35 mouse cellular contexts compared by ENCODE assay signal in the genomic region with DNA sequence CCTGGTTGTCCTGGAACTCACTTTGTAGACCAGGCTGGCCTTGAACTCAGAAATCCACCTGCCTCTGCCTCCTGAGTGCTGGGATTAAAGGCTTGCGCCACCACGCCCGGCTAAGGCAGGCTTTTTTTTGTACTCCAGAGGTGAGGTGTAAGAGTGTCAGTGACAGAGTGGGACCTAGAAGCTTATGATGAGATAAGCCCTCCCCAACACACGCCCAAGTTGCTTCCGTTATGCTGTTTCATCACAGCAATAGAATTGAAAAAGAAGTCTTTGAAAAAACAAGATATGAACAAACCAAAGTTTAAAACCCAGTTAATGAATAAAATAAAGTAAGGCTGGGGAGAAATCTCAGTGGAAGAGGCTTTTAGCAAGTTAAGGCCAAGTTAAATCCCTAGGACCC.
"Had no signal": no experiment of that assay in that cellular context is flagged by ENCODE, and none has a peak within 500 bp of the region (broad histone marks: within the 10 kb centered on the region; RNA-seq: fewer than 3 reads in every experiment).

No protein-coding gene starts in this region.

- H3K4me1 ChIP-seq: heart, embryonic 10.5 days; heart, embryonic 12.5 days; heart, embryonic 13.5 days; heart, embryonic 15.5 days; hindbrain, embryonic 10.5 days; hindbrain, embryonic 12.5 days; hindbrain, embryonic 13.5 days; hindbrain, embryonic 15.5 days; intestine, embryonic 15.5 days; kidney, embryonic 15.5 days had no signal

- DNase-seq: heart, postnatal 10 days; heart, postnatal 14 days; heart, postnatal 36 days; heart, postnatal 4 days; kidney, adult 11 months; kidney, adult 18-20 months; kidney, adult 2 months; kidney, adult 8-10 months; kidney, adult 9 months; kidney, postnatal 10 days; kidney, postnatal 14 days; kidney, postnatal 25 days; kidney, postnatal 36 days; kidney, postnatal 4 days; layer of hippocampus, adult 9-11 months; layer of hippocampus, postnatal 36 days had no signal

- ATAC-seq: hindbrain, embryonic 16.5 days; hindbrain, postnatal 0 days; inflammation-experienced regulatory T-cells, adult 6 months; intestine, embryonic 15.5 days; intestine, embryonic 16.5 days; intestine, postnatal 0 days had no signal

- H3K9ac ChIP-seq: heart, embryonic 12.5 days; heart, embryonic 13.5 days; heart, embryonic 15.5 days; hindbrain, embryonic 12.5 days; hindbrain, embryonic 13.5 days; hindbrain, embryonic 14.5 days; hindbrain, embryonic 15.5 days; intestine, embryonic 15.5 days; kidney, embryonic 15.5 days had no signal

- H3K4me2 ChIP-seq: heart, embryonic 11.5 days; heart, embryonic 12.5 days; heart, embryonic 13.5 days; heart, embryonic 15.5 days; hindbrain, embryonic 12.5 days; hindbrain, embryonic 13.5 days; hindbrain, embryonic 14.5 days; hindbrain, embryonic 15.5 days; intestine, embryonic 15.5 days; kidney, embryonic 15.5 days had no signal

- H3K27me3 ChIP-seq: heart, embryonic 12.5 days; heart, embryonic 13.5 days; heart, embryonic 15.5 days; hindbrain, embryonic 12.5 days; hindbrain, embryonic 13.5 days; hindbrain, embryonic 15.5 days; intestine, embryonic 15.5 days; kidney, embryonic 15.5 days had no signal

- H3K9me3 ChIP-seq: heart, embryonic 10.5 days; heart, embryonic 12.5 days; heart, embryonic 13.5 days; heart, embryonic 15.5 days; hindbrain, embryonic 10.5 days; hindbrain, embryonic 12.5 days; hindbrain, embryonic 13.5 days; hindbrain, embryonic 15.5 days; intestine, embryonic 15.5 days; kidney, embryonic 15.5 days had no signal

- H3K27ac ChIP-seq: heart, embryonic 10.5 days; heart, embryonic 13.5 days; heart, embryonic 15.5 days; hindbrain, embryonic 10.5 days; hindbrain, embryonic 12.5 days; hindbrain, embryonic 13.5 days; hindbrain, embryonic 14.5 days; hindbrain, embryonic 15.5 days; hindbrain, postnatal 0 days; intestine, embryonic 15.5 days; kidney, embryonic 15.5 days; kidney, postnatal 0 days; layer of hippocampus, adult 2 months had no signal

- H3K4me3 ChIP-seq: heart, embryonic 10.5 days; heart, embryonic 12.5 days; heart, embryonic 13.5 days; heart, embryonic 15.5 days; hindbrain, embryonic 10.5 days; hindbrain, embryonic 12.5 days; hindbrain, embryonic 13.5 days; hindbrain, embryonic 15.5 days; intestine, embryonic 15.5 days; kidney, embryonic 15.5 days; layer of hippocampus, adult 2 months had no signal
